Mouse (Mus musculus) stomach, postnatal 0 days (tissue): ENCODE results near the gene Gm20924. TPM values are rescaled to one million over a fixed set of nuclear protein-coding genes. Genes with fewer than 3 reads are reported as not detected.
"Not testable (repeated sequence)": the region's sequence is repeated elsewhere in the genome, so short reads cannot be mapped to it uniquely, and the experiment has no call there.

Experiments used
- ATAC-seq: fragments of 200-750 bp; cut with Nextera tagmentation; 2 replicates; pipeline ENCODE4 v1.8.0; 2017; ENCODE audit not compliant: low FRiP score, low TSS enrichment
- DNase-seq: peaks from one replicate; pipeline ENCODE4 v3.0.0-alpha.2; 2016; ENCODE audit warnings: low spot score
- H3K27ac ChIP-seq: fragments of 300-500 bp; sonication (generic); replicated peaks from 2 replicates; pipeline ENCODE4 v1.5.1; 2014; ENCODE audit warnings: mild to moderate bottlenecking, control low read depth
- H3K27me3 ChIP-seq: fragments of 300-500 bp; sonication (generic); 2 replicates; pipeline ENCODE4 v1.6.1; 2014; ENCODE audit warnings: low read length; ENCODE audit not compliant: control insufficient read depth, insufficient read depth
- H3K36me3 ChIP-seq: fragments of 300-500 bp; sonication (generic); 2 replicates; pipeline ENCODE4 v1.6.1; 2014; ENCODE audit warnings: low read length, mixed read lengths; ENCODE audit not compliant: control insufficient read depth, insufficient read depth
- H3K4me1 ChIP-seq: fragments of 300-500 bp; sonication (generic); replicated peaks from 2 replicates; pipeline ENCODE4 v1.6.1; 2014; ENCODE audit warnings: antibody characterized with exemption; ENCODE audit not compliant: control insufficient read depth, insufficient read depth
- H3K4me2 ChIP-seq: fragments of 300-500 bp; sonication (generic); replicated peaks from 2 replicates; pipeline ENCODE4 v1.6.1; 2014; ENCODE audit warnings: low read depth, mild to moderate bottlenecking, control low read depth, moderate library complexity
- H3K4me3 ChIP-seq: fragments of 300-500 bp; sonication (generic); 2 replicates; pipeline ENCODE4 v1.5.1; 2014; ENCODE audit warnings: low read depth, low read length, control low read depth
- H3K9ac ChIP-seq: fragments of 300-500 bp; sonication (generic); 2 replicates; pipeline ENCODE4 v1.6.1; 2014; ENCODE audit warnings: mild to moderate bottlenecking, low read length, control low read depth, mixed read lengths
- H3K9me3 ChIP-seq: fragments of 300-500 bp; sonication (generic); 2 replicates; pipeline ENCODE4 v1.6.1; 2016; ENCODE audit warnings: low read length; ENCODE audit not compliant: control insufficient read depth
- WGBS: fragments of 180-500 bp; shearing (Covaris S2); extraction: QIAGEN DNeasy Blood & Tissue Kit; methylation state at CpG from one replicate; pipeline ENCODE4 v1.1.7; 2014; 5-methylcytosine and 5-hydroxymethylcytosine counted together
- polyA plus RNA-seq: library from polyadenylated mRNA; unstranded; fragments of >200 nt; fragmentation: Nextera tagmentation; extraction: Ambion mirVana; gene quantifications from 2 replicates; pipeline ENCODE4 v1.2.1, GENCODE M21; 2015

The Gm20924 gene
- not detected in 2 replicates for polyA plus RNA-seq

DNA sequence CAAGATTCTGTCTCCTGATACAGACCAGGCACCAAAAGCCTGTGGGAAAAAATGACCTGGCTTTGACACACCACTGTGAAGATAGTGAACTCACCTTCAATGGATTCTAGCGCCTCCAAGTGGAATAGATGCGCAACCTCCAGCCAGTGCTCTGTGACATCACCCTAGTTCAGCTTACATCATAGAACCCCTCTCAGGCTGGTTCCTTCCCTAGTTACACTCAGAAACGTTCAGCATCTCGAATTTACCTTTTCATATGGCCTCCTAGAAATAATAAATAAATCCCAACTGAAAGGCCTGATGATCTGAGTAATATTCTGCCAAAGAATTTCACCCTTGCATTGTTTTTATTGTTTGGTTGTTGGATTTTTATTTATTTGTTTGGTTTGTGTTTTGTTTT lies at the start of gene Gm20924:
TSS of gene Gm20924 (minus strand) at position 101 of the 400 bp plus-strand sequence.
- not testable (repeated sequence) for H3K9ac ChIP-seq, H3K36me3 ChIP-seq, H3K27me3 ChIP-seq, ATAC-seq, H3K9me3 ChIP-seq, H3K27ac ChIP-seq, H3K4me3 ChIP-seq, H3K4me1 ChIP-seq, DNase-seq, H3K4me2 ChIP-seq
- WGBS = no CpG with 5 or more reads among the region's 4 CpGs

Other genes starting within 250 kb of the Gm20924 start
- not detected in 2 replicates for gene Gm20736, start 170.2 kb upstream of the Gm20924 start, polyA plus RNA-seq